Mouse (Mus musculus) CH12.LX (cell line): Measurements from ENCODE around the gene Cox8a.

Experiments
- BHLHE40 ChIP-seq: IDR thresholded peaks from 2 replicates; pipeline ENCODE4 v1.6.1; 2011; ENCODE audit warnings: mild to moderate bottlenecking, low read depth, low read length, improper control_type of control experiment
- CTCF ChIP-seq, 2 experiments: IDR thresholded peaks in 1 of 2; conservative IDR thresholded peaks in 1 of 2; 2 replicates each; pipeline ENCODE4 v1.5.1; 2011 to 2012; ENCODE audit warnings: low read depth in 2 of 2, low read length in 2 of 2, improper control_type of control experiment in 1 of 2, inconsistent platforms in 1 of 2, mild to moderate bottlenecking in 1 of 2, moderate library complexity in 1 of 2
- E2F4 ChIP-seq: IDR thresholded peaks from 2 replicates; pipeline ENCODE4 v1.6.1; 2011; ENCODE audit warnings: low read depth, low read length, improper control_type of control experiment; ENCODE audit not compliant: insufficient replicate concordance
- EP300 ChIP-seq: IDR thresholded peaks from 2 replicates; pipeline ENCODE4 v1.6.1; 2011; ENCODE audit warnings: low read length, improper control_type of control experiment
- GABPA ChIP-seq: IDR thresholded peaks from 2 replicates; pipeline ENCODE4 v1.6.1; 2012; ENCODE audit warnings: low read depth, low read length, improper control_type of control experiment, inconsistent platforms; ENCODE audit not compliant: insufficient replicate concordance
- KAT2A ChIP-seq: IDR thresholded peaks from 2 replicates; pipeline ENCODE4 v1.6.1; 2012; ENCODE audit warnings: low read length, improper control_type of control experiment, inconsistent platforms; ENCODE audit not compliant: insufficient replicate concordance
- MAFK ChIP-seq: IDR thresholded peaks from 2 replicates; pipeline ENCODE4 v1.6.1; 2011; ENCODE audit warnings: low read length, improper control_type of control experiment; ENCODE audit not compliant: insufficient replicate concordance
- MAX ChIP-seq: IDR thresholded peaks from 2 replicates; pipeline ENCODE4 v1.6.1; 2011; ENCODE audit warnings: low read length, improper control_type of control experiment
- POLR2A ChIP-seq: IDR thresholded peaks from 2 replicates; pipeline ENCODE4 v1.6.1; 2011; ENCODE audit warnings: low read depth, mild to moderate bottlenecking, improper control_type of control experiment, low read length
- RAD21 ChIP-seq: IDR thresholded peaks from 2 replicates; pipeline ENCODE4 v1.6.1; 2011; ENCODE audit warnings: low read depth, mild to moderate bottlenecking, low read length, improper control_type of control experiment, moderate library complexity
- USF2 ChIP-seq: conservative IDR thresholded peaks from 2 replicates; pipeline ENCODE4 v1.6.1; 2011; ENCODE audit warnings: low read depth, low read length, improper control_type of control experiment
- ZC3H11A ChIP-seq: IDR thresholded peaks from 2 replicates; pipeline ENCODE4 v1.6.1; 2012; ENCODE audit warnings: low read depth, mild to moderate bottlenecking, inconsistent platforms, low read length, improper control_type of control experiment

DNA sequence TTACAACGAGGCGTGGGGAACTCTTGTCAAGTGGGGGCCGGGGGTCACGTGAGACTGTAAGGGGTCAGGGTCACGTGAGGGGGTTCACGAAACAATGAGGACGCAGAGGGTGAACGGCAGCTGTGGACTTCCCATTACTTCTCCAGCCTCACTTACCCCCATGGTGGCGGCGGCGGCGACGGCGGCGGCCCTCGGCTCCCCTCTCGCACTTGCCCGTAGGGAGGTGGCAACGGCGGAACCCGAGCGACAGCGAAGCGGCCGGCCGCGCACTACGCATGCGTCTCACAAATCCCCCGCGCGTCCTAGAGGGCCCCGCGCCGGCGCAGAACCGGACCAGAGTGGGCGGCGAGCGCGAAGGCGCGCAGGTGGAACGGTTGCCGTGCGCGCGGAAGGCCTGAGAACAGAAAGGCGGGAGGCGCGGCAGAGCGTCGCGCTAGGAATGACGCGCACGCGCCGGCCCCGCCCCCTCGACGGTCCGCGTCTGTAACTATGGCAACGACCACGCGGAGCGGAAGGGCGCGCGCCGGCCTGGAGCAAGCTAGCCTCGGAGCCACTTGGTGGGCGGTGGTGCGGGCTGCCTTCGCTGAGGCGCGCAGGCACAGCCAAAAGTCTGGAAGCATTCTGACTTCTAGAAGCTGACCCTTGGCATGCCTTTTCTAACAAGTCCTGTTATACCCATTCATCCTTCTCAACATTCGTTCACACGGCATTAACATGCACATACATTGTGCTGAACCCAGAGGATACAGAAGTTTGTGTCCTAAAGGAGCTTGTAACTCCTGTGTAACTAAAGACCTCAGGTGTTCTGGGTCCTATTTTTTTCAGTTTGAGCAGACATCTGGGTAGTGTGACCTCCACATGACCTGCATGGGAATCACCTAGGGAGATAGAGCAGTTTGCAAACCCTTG is 23.6 kb upstream of the Cox8a start, which contains the start of gene Naa40:
- no peak for TF ChIP-seq CTCF (conservative IDR thresholded peaks at IDR 0.05 in 1 of 2, IDR thresholded peaks at IDR 0.05 in 1 of 2; ENCODE audit: low read depth in 2 of 2, low read length in 2 of 2)
- TF ChIP-seq GABPA: no peak
- TF ChIP-seq MAFK: no peak
- peak; percentile 80 for TF ChIP-seq USF2
- TF ChIP-seq BHLHE40: peak; percentile 95
- peak; percentile 79 for TF ChIP-seq POLR2A
- TF ChIP-seq E2F4: peak; percentile 76; the same call in 1 of the 2 replicates
- peak; percentile 55; the same call in 1 of the 2 replicates for TF ChIP-seq MAX
- 0 out of 2 replicates have a peak, but pooled peaks have one; percentile 79 for TF ChIP-seq KAT2A
- TF ChIP-seq RAD21: no peak
- TF ChIP-seq ZC3H11A: no peak
- no peak for TF ChIP-seq EP300
